Mouse (Mus musculus) heart, postnatal 10 days (tissue): ENCODE results near the gene Trabd2b. TPM values are rescaled to one million over a fixed set of nuclear protein-coding genes. Genes with fewer than 3 reads are reported as not detected.
A peak's percentile ranks its signal among the peaks of the same experiment; 100 is the strongest.

Source experiments
- DNase-seq, 2 experiments: peaks; one replicate each; pipeline ENCODE4 v3.0.0; 2021
- intact Hi-C: fragments of 180-260 bp; cut with DNase I; formaldehyde crosslinking; loops from one replicate; pipeline ENCODE4 v1.15.1; 2025
- total RNA-seq, 2 experiments: library from RNA; stranded (reverse); gene quantifications; 2 replicates each; pipeline ENCODE4 v1.2.3; 2021

The Trabd2b gene
- total RNA-seq, 2 experiments from 2014 or later = 21.1 to 25.6 TPM

- no peak for DNase-seq
- intact Hi-C loops = no loop called here
Measured at GRCm38 (mm10) chr4:114568081-114568605, 161.6 kb downstream of the Trabd2b start.

- intact Hi-C loops = no loop called here
- no peak for DNase-seq
Measured at GRCm38 (mm10) chr4:114578153-114578950, 171.8 kb downstream of the Trabd2b start.

- intact Hi-C loops = no loop called here
Measured at GRCm38 (mm10) chr4:114583546-114584144, 177.1 kb downstream of the Trabd2b start.

GRCm38 (mm10) chr4:114584686-114585085, 178.2 kb downstream of the Trabd2b start:
- peak in 1 of 2 experiments; percentile 60 for DNase-seq
- intact Hi-C loops = no loop called here

More at GRCm38 (mm10) chr4:114583546-114584144, 177.1 kb downstream of the Trabd2b start:
- DNase-seq = no peak

GRCm38 (mm10) chr4:114593554-114594215, 187.2 kb downstream of the Trabd2b start:
- intact Hi-C loops = no loop called here
- DNase-seq = peak; percentile 35 to 37

GRCm38 (mm10) chr4:114595188-114595701, 188.7 kb downstream of the Trabd2b start:
- peak; percentile 70 to 76 for DNase-seq
- intact Hi-C loops = no loop called here

- DNase-seq = peak; percentile 49 to 61
- intact Hi-C loops = no loop called here
Measured at GRCm38 (mm10) chr4:114599121-114599520, 192.6 kb downstream of the Trabd2b start.

GRCm38 (mm10) chr4:114601201-114602009, 194.9 kb downstream of the Trabd2b start:
- no peak for DNase-seq
- intact Hi-C loops = no loop called here

- intact Hi-C loops = no loop called here
Measured at GRCm38 (mm10) chr4:114605670-114606069, 199.1 kb downstream of the Trabd2b start.

GRCm38 (mm10) chr4:114607873-114608272, 201.3 kb downstream of the Trabd2b start:
- intact Hi-C loops = no loop called here
- DNase-seq = no peak

More at GRCm38 (mm10) chr4:114605670-114606069, 199.1 kb downstream of the Trabd2b start:
- no peak for DNase-seq

GRCm38 (mm10) chr4:114609297-114609696, 202.8 kb downstream of the Trabd2b start:
- intact Hi-C loops = no loop called here
- DNase-seq = no peak

- DNase-seq = no peak
- intact Hi-C loops = no loop called here
Measured at GRCm38 (mm10) chr4:114611166-114611929, 204.8 kb downstream of the Trabd2b start.

- intact Hi-C loops = no loop called here
- DNase-seq = no peak
Measured at GRCm38 (mm10) chr4:114612032-114612431, 205.5 kb downstream of the Trabd2b start.

- no peak for DNase-seq
- intact Hi-C loops = no loop called here
Measured at GRCm38 (mm10) chr4:114612827-114613226, 206.3 kb downstream of the Trabd2b start.

- DNase-seq = no peak
- intact Hi-C loops = no loop called here
Measured at GRCm38 (mm10) chr4:114614086-114614485, 207.6 kb downstream of the Trabd2b start.

- intact Hi-C loops = no loop called here
- DNase-seq = peak in 1 of 2 experiments; percentile 57
Measured at GRCm38 (mm10) chr4:114615765-114616164, 209.2 kb downstream of the Trabd2b start.

GRCm38 (mm10) chr4:114622929-114623328, 216.4 kb downstream of the Trabd2b start:
- peak in 1 of 2 experiments; percentile 57 for DNase-seq
- intact Hi-C loops = no loop called here

GRCm38 (mm10) chr4:114624114-114624910, 217.8 kb downstream of the Trabd2b start:
- intact Hi-C loops = no loop called here
- DNase-seq = no peak

- intact Hi-C loops = no loop called here
- DNase-seq = no peak
Measured at GRCm38 (mm10) chr4:114625357-114625756, 218.8 kb downstream of the Trabd2b start.
